Mouse (Mus musculus) embryonic fibroblast, embryonic 13.5 days (primary cell): Measurements from ENCODE around the gene Kcng3. TPM values are rescaled to one million over a fixed set of nuclear protein-coding genes. Genes with fewer than 3 reads are reported as not detected.

Source experiments
- H3K27ac ChIP-seq: 2 replicates; pipeline ENCODE4 v1.5.1; 2012; ENCODE audit warnings: low read length, control low read depth, inconsistent platforms; ENCODE audit not compliant: insufficient read depth
- H3K4me1 ChIP-seq: 2 replicates; pipeline ENCODE4 v1.6.1; 2011; ENCODE audit warnings: low read length; ENCODE audit not compliant: control insufficient read depth, insufficient read depth
- H3K4me3 ChIP-seq: 2 replicates; pipeline ENCODE4 v1.5.1; 2011; ENCODE audit warnings: mild to moderate bottlenecking, control low read depth, low read length; ENCODE audit not compliant: insufficient read depth
- CTCF ChIP-seq: IDR thresholded peaks from 2 replicates; pipeline ENCODE4 v1.5.1; 2011; ENCODE audit warnings: mild to moderate bottlenecking, control low read depth, low read length, moderate library complexity, borderline replicate concordance; ENCODE audit not compliant: insufficient read depth
- POLR2A ChIP-seq: IDR thresholded peaks from 2 replicates; pipeline ENCODE4 v1.6.1; 2011; ENCODE audit warnings: low read depth, mild to moderate bottlenecking, control low read depth, low read length, moderate library complexity
- polyA plus RNA-seq: library from polyadenylated mRNA; stranded (reverse); fragments of >200 nt; gene quantifications from 2 replicates; pipeline ENCODE4 v1.2.4, GENCODE M21; 2011; ENCODE audit warnings: low read depth; ENCODE audit not compliant: missing spikeins, insufficient read length

Kcng3 gene
- polyA plus RNA-seq, 1 experiment = not detected

DNA sequence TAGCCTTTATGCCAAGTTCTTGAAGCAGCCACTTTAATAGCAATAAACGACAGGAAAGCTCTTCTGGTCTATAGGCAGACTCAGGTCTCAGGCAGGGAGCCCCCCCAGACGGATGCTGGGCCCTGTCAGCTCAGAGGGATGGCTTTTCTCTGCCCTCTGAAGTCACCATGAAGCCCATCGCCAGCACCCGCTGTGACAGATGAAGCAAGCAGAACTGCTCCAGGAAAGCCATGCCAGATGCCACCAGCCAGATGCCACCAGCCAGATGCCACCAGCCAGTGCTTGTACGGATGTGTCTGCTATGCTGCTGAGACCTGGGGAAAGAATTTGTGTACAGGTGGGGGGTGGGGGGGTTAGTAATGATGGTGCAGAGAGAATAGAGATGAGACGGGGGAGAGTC lies 58.6 kb downstream of the Kcng3 start:
- Histone ChIP-seq H3K4me1 (no peaks in the 10 kb centered on the region), H3K27ac (no peak overlapping the region), H3K4me3 (no peak overlapping the region)
- no peak for TF ChIP-seq POLR2A
- TF ChIP-seq CTCF = no peak

GRCm38 (mm10) chr17:83572366-83572765 lies 59.3 kb downstream of the Kcng3 start:
- TF ChIP-seq CTCF = no peak
- no peak for TF ChIP-seq POLR2A
- Histone ChIP-seq H3K4me3 (no peak overlapping the region), H3K4me1 (no peaks in the 10 kb centered on the region), H3K27ac (no peak overlapping the region)

DNA sequence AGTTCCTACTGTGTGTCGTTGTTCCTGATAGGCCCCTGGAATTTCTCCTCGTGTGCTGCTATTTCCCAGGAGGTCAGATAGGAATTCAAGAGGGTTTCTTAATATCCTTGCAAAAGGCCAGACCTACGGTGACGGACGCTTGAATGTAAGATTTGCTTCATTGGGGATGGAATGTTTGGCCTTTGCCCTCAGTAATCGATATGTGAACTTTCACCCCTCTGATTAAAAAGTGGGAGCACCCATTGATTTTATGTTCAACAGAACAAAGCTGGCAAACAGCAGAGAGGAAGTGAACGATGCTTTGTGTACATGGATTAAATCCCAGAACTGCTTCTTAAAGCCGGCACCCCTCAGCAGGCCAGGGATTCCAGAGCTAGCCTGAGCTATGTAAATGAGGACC lies 64.3 kb downstream of the Kcng3 start:
- TF ChIP-seq POLR2A = no peak
- TF ChIP-seq CTCF = no peak
- Histone ChIP-seq H3K4me1 (no peaks in the 10 kb centered on the region), H3K4me3 (no peak overlapping the region), H3K27ac (no peak overlapping the region)

GRCm38 (mm10) chr17:83565506-83565905 lies 66.2 kb downstream of the Kcng3 start:
- Histone ChIP-seq H3K4me3 (no peak overlapping the region), H3K4me1 (no peaks in the 10 kb centered on the region), H3K27ac (no peak overlapping the region)
- no peak for TF ChIP-seq CTCF
- TF ChIP-seq POLR2A = no peak

GRCm38 (mm10) chr17:83564119-83564820 lies 67.4 kb downstream of the Kcng3 start:
- TF ChIP-seq POLR2A (no peak), CTCF (no peak)
- Histone ChIP-seq H3K4me1 (no peaks in the 10 kb centered on the region), H3K4me3 (no peak overlapping the region), H3K27ac (no peak overlapping the region)

GRCm38 (mm10) chr17:83563703-83564111 lies 68.0 kb downstream of the Kcng3 start:
- Histone ChIP-seq H3K4me1 (no peaks in the 10 kb centered on the region), H3K4me3 (no peak overlapping the region), H3K27ac (no peak overlapping the region)
- TF ChIP-seq CTCF = no peak; the same call in 1 of the 2 replicates
- no peak for TF ChIP-seq POLR2A

DNA sequence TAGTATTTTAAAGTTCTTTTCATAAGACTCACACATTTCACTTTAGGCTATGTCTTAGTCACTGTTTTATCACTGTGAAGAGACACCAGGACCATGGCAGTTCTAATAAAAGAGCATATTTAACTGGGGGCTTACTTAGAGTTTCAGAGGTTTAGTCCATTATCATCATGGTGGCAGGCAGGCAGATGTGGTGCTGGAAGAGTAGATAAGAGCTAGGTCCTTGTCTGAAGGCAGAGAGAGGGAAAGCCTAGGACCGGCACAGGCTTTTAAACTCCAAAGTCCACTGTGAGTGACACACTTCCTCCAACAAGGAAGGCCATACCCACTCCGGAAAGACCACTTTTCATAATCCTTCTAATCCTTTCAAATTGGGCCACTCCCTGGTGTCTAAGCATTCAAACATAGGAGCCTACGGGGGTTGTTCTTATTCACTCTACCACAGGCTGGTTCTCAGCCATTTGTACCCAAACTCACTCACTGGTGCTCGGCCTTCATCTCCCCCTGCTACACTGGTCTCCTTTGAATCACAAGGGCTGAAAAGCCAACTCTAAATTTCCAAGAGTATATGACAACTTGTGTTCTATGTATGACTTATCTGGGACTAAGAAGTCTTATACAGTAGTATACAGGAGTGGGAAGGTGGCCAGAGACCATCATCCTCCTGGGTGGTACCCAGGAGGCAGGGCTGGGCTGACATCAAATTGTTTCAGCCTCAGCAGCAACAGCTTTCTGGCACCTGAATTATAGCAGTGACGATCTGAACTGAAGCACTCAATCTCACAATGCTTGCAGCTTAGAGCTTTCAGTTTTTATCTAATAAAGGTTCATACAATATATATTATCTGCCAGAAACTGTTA lies 69.3 kb downstream of the Kcng3 start:
- Histone ChIP-seq H3K27ac (no peak overlapping the region), H3K4me3 (no peak overlapping the region)

DNA sequence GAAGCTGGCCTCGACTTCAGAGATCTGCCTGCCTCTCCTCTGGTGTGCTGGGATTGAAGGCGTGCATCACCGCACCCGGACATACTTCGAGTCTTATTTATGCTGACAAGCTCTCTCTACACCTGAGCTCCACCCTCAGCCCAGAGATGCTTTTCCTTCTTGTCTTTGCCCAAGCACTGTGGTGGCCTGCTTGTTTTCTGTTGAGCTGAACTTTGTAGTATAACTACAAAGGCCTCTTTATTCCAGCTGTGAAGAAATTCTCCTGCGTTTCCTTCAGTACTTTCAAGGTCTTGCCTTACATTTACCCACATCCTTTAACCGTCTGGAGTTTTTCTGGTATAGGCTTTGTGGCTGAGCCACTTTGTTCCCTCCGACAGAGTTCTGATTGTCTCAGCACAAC lies 72.6 kb downstream of the Kcng3 start:
- Histone ChIP-seq H3K27ac (no peak overlapping the region), H3K4me1 (no peaks in the 10 kb centered on the region), H3K4me3 (no peak overlapping the region)
- TF ChIP-seq CTCF (no peak), POLR2A (no peak)

More for the DNA sequence above, 69.3 kb downstream of the Kcng3 start:
- H3K4me1 ChIP-seq = no peaks in the 10 kb centered on the region
- TF ChIP-seq CTCF (no peak), POLR2A (no peak)

DNA sequence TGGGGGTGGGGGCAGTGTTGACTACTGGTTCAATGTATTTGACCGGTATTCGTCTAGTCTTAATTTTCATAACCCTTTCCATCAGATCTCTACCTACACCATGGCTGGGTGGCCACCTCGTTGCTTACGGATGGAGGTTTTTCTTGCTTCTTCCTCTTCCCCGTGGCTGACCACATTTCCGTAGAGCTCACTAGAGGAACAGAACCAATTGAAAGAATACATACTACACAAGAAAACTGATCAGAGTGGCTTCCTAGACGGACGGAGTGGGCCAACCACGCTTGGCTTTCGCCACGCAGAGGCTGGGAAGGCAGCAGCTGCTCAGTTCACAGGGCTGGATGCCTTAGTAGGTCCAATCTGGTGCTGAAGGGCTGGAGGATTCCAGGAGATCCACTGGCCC lies 75.9 kb downstream of the Kcng3 start:
- no peak for TF ChIP-seq CTCF
- no peak for TF ChIP-seq POLR2A
- Histone ChIP-seq H3K4me1 (no peaks in the 10 kb centered on the region), H3K27ac (no peak overlapping the region), H3K4me3 (no peak overlapping the region)

DNA sequence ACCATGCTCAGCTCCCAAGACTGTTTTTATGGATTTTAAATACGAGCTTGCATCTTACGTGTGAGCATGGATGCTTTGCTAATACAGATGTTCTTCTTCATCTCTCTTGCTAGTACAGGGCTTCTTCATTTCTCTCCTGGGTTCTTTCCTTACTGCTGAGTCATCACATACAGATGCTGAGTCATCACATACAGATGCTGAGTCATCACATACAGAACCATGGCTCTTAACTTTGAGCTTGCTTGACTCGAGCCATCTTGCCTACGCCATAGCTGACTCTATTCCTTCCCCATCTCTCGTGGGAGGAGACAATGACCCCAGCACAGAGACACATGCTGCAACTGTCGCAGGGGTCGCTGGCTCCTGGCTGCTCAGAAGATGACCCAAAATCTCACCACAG lies 76.7 kb downstream of the Kcng3 start:
- H3K4me3 ChIP-seq = no peak overlapping the region
- no peak for TF ChIP-seq CTCF
- no peak for TF ChIP-seq POLR2A
- no peaks in the 10 kb centered on the region for H3K4me1 ChIP-seq
- no peak overlapping the region for H3K27ac ChIP-seq
